Mouse (Mus musculus) CD8-positive naive resting alpha-beta T cell, adult 2 months (primary cell): Measurements from ENCODE around the gene Tpcn2.
A peak's percentile ranks its signal among the peaks of the same experiment; 100 is the strongest.

ENCODE experiments used
- DNase-seq, 2 experiments: peaks; one replicate each; pipeline ENCODE4 v3.0.0; 2022; ENCODE audit warnings: low read depth in 2 of 2, low spot score in 2 of 2

Tpcn2 gene

GRCm38 (mm10) chr7:145283487-145284187, at the start of gene Tpcn2:
TSS of gene Tpcn2 (minus strand) at chr7:145284011.
- peak; percentile 80 to 84 for DNase-seq

- DNase-seq, result no peak
These were observed 48.7 kb upstream of the Tpcn2 start for GRCm38 (mm10) chr7:145332376-145333041.

- DNase-seq, result no peak
These were observed 46.8 kb upstream of the Tpcn2 start for GRCm38 (mm10) chr7:145330641-145331040.

- no peak for DNase-seq
These were observed 46.2 kb upstream of the Tpcn2 start for GRCm38 (mm10) chr7:145329982-145330381.

DNA sequence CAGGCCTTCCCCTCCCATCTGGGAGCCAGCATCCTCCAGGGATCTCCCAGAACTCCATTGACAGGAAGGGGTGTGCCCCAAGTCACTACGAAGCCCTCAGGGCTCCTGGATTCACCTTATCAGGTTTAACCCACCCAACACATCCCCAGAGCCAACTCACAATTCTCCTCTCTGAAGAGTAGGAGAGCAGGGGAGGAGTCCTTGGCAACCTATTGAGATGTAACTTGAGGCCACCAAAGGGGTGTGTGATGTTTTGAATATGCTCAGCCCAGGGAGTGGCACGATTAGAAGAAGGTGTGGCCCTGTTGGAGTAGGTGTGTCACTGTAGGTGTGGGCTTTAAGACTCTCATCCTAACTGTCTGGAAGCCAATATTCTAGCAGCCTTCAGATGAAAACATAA, 41.9 kb upstream of the Tpcn2 start:
- DNase-seq, result no peak

DNA sequence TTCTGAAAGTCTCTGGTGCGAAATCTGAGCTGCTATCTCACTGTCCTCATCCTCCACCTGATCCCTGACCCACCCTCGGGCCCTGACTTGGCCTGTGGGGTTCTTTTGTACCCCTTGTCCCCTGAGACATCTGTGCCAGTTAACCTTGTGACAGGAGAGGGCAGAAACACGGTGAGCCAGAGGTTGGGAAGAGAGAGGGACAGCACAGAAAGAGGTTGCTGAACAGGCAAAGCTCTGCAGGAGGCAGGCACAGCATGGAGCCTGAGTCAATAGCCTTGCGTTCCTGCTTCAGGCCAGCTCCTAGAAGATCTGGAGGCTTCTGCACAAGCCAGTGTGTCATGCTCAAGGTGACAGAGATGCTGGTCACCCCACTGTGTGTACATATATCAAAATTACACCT, 39.8 kb upstream of the Tpcn2 start:
- no peak for DNase-seq

- no peak for DNase-seq
These were observed 35.7 kb upstream of the Tpcn2 start for GRCm38 (mm10) chr7:145319481-145319880.

DNA sequence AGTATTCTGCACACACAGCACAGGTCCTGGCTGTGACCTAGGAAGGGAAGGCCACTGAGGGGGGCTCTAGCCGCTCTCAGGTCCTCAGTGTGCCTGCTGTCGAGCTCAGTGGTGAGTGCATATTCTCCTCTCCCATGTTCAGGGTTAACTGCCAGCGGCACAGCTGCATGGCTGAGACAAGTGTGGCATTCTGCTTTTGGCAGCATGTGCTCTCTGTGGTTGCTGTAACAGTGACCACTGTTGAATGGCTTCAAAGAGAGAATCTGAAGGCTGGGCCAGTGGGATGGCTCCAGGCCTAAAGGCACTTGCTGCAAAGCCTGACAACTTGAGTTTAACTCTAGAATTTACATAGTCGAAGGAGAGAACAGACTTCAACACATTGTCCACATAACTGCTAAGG, 33.7 kb upstream of the Tpcn2 start:
- no peak for DNase-seq

GRCm38 (mm10) chr7:145314785-145315411, 31.1 kb upstream of the Tpcn2 start, which contains the start of gene Mrgprd:
TSS of gene Mrgprd (plus strand) at chr7:145314835.
- DNase-seq, result no peak

DNA sequence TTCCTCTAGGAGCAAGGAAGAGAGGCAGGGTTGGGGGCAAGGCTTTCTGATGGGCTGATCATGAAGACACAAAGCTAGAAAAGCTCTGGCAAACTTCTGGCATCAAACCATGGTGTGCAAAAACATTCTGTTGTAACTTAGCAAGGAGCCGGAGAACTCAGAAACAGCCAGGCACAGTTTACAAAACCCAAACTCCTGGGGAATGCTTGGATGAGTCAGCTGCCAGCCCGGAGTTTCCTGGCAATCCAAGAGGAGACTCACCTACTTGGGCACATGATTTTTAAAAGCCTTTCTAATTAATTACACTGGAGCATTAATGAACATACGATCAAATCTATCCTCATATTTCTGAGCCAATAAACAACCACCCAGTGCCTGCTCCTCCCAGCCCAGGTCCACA, 28.3 kb upstream of the Tpcn2 start:
- DNase-seq, result no peak

- no peak for DNase-seq
These were observed 26.7 kb upstream of the Tpcn2 start for GRCm38 (mm10) chr7:145310526-145310925.

GRCm38 (mm10) chr7:145309877-145310276, 26.1 kb upstream of the Tpcn2 start:
- DNase-seq, result no peak

DNA sequence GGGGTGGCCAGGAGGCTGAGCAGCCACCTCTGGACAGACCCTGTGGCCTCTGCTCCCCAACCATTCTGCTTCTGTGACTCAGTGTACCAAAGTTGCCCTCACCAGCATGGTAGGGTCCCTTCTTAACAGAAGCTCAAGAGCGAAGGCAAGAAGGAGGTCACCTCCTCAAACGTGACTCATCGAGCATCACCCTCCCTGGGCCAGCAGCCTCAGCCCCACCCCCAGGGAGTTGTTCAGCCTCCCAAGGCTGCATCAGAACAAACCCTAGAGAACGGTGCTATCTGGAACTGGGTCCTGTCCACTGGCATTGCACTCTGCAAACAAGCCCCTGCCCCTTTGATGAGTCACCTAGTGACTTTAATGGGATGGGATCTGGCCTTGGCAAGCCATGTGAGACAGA, 25.1 kb upstream of the Tpcn2 start:
- DNase-seq, result no peak

GRCm38 (mm10) chr7:145308061-145308675, 24.4 kb upstream of the Tpcn2 start:
- no peak for DNase-seq

- DNase-seq, result no peak
These were observed 23.8 kb upstream of the Tpcn2 start for GRCm38 (mm10) chr7:145307636-145308035.

GRCm38 (mm10) chr7:145304153-145304552, 20.3 kb upstream of the Tpcn2 start:
- no peak for DNase-seq

DNA sequence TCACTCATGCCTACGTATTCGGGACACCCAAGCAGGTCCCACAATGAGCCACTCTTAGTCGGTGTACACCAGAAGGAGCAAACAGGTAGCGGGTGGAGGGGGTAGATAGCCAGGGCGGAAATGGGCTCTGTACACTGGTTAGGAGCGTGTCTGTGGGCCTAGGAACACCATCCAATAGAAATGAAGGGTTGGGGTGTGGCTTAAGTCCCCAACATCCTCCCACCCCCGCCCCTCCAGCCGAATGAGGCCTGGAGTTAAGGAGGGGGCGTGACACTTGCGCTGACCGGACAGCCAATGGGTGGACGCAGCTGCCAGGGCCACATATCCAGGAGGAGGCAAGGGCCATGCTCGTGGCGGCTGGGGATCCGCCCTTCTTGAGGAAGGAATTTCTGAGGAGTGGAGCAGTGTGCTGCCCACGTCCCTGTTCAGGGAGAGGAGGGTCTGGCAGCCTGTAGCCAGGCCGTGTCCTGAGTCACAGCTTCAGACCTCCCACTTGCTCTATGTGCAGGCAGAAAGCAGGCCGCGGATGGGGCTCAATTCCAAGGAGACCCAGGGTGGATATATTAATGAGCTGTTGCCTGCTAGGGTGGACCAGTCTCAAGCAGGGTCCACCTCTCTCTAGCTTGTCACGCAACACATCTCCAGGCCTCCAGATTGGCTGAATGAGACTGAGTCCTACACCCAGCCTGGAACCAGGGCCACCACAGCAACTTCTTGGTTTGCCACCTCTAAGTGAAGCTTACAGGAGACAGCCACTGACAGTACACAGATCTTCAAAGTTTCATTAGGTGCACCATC, 18.9 kb upstream of the Tpcn2 start:
- DNase-seq, result no peak

DNA sequence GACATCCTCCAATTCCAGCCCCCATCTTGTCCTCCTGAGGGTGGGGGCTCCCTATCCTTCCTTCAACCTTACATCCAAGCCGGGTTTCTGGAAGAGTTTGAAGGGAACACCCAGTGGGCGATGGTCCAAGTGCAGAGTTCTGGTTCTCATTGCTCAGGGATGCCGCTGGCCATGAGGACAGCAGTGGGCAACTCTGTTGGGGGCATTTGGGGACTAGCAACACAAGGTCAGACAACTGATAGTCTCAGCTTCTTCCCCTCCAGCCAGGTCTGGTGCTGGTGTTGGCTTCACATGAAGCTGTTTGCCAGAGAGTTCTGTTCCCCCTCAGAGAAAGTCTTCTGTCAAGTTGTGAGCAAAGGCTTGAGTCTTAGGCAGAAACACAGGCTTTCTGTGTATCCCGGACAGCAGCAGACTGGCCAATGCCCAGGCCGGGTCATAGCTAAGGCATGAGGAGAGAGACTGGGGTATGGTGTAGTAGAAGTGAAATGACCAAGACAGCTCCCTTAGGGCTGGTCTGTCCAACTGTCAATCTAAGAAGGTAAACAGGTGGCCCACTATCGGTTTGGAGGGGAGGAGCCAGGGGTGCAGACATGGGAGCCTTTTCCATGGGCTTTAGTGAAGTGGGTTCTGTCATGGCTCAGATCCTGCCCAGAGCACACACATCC, 17.7 kb upstream of the Tpcn2 start:
- DNase-seq, result no peak

- DNase-seq, result no peak
These were observed 17.2 kb upstream of the Tpcn2 start for GRCm38 (mm10) chr7:145301008-145301340.

- no peak for DNase-seq
These were observed 16.7 kb upstream of the Tpcn2 start, which contains the start of gene Mrgprf for GRCm38 (mm10) chr7:145300321-145301007. TSS of gene Mrgprf (plus strand) at chr7:145300828.
